Mouse (Mus musculus) liver, adult 2 months (tissue): ENCODE results near the gene Map2k5.

ENCODE experiments used
- CTCF ChIP-seq: fragments of 200-500 bp; IDR thresholded peaks from 2 replicates; pipeline ENCODE4 v1.5.1; 2011; ENCODE audit warnings: low read depth, low read length, control low read depth
- POLR2A ChIP-seq: fragments of 200-500 bp; IDR thresholded peaks from 2 replicates; pipeline ENCODE4 v1.6.1; 2011; ENCODE audit warnings: low read length, control low read depth; ENCODE audit not compliant: insufficient read depth; ENCODE audit errors: extremely low read depth

GRCm38 (mm10) chr9:63420396-63420795 lies 42.7 kb upstream of the Map2k5 start:
- TF ChIP-seq CTCF (no peak), POLR2A (no peak)
